Mouse (Mus musculus) kidney, adult 8-10 months (tissue): ENCODE data around the gene Isoc2b.
"Not testable (repeated sequence)": the region's sequence is repeated elsewhere in the genome, so short reads cannot be mapped to it uniquely, and the experiment has no call there.

Experiments used
- DNase-seq, 2 experiments: peaks; one replicate each; pipeline ENCODE4 v3.0.0; 2022

Gene Isoc2b

GRCm38 (mm10) chr7:4835631-4836327 lies 34.3 kb downstream of the Isoc2b start:
- peak in 1 of 2 experiments; percentile 45 for DNase-seq

- DNase-seq: no peak
Observed at GRCm38 (mm10) chr7:4830476-4830875, 39.6 kb downstream of the Isoc2b start.

DNA sequence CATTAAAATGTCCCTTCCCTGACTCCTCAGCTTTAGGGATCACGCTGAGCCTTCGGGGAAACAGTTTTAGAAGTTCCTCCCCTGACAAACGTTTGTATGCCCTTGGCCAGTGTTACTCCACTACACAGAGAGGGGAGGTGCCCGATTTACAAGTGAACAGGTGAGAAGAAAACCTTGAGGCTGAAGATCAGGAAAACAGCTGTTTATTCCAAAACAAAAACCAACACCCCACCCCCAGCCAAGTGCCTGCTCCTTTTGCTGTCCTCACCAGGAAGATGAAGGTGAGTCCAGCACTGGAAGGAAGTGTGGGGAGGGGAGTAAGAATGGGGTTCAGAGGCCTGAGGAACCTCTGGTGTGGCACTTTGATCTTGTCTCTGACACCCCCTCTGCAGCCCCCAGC lies 44.7 kb downstream of the Isoc2b start:
- no peak for DNase-seq

GRCm38 (mm10) chr7:4822162-4822907 lies 47.7 kb downstream of the Isoc2b start:
- DNase-seq: peak; percentile 26 to 35

DNA sequence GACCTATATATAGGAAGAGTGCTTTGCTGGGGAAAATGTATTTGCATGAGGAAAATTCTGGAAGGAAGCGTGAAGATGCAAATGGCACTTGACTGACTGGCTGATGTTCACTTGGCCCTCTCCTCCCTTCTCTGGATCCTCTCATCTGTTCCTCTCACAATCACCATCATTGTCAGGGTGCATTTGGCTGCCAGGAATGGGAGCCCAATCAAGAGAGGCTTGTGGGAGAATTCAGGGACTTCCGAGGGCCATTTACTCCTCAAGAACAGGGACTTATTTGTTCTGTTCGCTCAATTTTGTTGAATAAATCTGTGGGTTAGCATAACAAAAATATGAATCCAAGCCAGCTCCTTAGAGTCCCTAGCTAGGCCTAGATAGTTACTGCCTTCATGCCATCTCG lies 48.4 kb downstream of the Isoc2b start:
- no peak for DNase-seq

DNA sequence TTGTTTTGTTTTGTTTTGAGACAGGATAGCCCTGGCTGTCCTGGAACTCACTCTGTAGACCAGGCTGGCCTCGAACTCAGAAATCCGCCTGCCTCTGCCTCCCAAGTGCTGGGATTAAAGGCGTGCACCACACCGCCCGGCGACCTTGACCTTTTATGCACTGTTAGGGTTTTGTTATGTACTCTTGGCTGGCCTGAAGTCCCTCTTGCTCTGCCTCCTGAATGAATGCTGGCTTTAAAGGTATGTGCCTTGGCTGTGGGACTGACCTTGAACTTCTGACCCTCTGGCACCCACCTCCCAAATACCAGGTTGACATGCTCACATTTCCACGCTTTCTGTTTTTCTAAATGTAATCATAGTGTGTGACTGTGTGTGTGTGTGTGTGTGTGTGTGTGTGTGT lies 49.1 kb downstream of the Isoc2b start:
- DNase-seq: not testable (repeated sequence)

DNA sequence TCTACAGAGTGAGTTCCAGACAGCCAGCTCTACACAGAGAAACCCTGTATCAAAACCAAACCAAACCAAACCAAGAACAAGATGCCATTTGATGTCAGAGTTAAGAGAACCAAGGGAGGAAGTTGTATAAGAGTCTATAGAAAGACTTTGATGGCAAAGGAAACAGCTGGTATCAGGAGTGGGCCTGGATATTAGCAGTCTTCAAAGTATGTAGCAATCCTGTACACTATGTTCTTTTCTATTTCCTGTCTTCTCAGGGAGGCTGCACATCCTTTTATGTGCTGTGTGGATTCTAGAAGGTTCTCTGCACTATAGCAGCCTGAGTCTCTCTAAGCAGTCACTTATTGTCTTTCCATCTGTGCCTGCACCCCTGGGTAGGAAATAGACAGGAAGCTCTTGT lies 53.5 kb downstream of the Isoc2b start:
- no peak for DNase-seq

- DNase-seq: peak in 1 of 2 experiments; percentile 8
Observed at GRCm38 (mm10) chr7:4813105-4813791, 56.8 kb downstream of the Isoc2b start.

DNA sequence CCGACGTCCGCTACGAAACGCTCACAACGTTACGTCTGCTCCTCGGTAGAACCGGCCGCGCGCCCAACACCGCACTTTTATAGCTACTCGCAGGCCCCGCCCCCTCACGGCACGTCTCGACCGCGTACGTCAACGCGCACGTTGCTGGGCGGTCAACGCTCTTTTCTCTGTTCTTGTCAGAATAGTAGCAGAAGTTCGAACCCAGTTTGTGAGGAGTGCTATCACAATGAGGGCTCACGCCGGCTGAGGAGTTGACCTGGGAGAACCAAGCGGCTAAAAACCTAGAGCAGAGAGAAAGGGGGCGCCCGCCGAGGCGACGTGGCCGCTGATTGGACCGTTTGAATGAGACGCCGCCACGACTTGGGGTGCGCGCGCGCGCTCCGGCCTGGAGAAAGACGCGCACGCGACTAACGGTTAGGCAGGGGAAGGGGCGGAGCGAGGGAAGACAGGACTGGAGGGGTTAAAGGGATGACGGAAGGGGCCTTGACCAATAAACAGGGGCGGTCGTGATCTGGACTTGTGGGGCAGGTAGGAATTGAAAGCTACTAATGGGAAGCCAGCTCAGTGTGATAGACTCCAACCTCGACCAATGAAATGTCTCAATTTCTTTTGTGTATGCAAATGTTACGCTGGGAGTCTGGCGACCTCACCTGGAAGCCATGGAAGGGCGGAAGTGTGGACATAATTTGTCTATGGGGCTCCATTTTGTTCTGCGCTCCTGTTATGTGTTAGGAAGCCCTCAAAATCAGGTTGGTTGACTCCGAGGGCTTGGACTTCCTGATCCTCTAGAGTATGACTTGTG lies 57.6 kb downstream of the Isoc2b start, which contains the start of gene Ube2s:
Gene Ube2s (minus strand): TSS at position 288 of the 802 bp plus-strand sequence.
- DNase-seq: peak; percentile 98 to 100

- DNase-seq: no peak
Observed at GRCm38 (mm10) chr7:4811842-4812302, 58.2 kb downstream of the Isoc2b start.

GRCm38 (mm10) chr7:4811131-4811530 lies 58.9 kb downstream of the Isoc2b start:
- not testable (repeated sequence) for DNase-seq

- peak in 1 of 2 experiments; percentile 47 for DNase-seq
Observed at GRCm38 (mm10) chr7:4806716-4807115, 63.3 kb downstream of the Isoc2b start.

DNA sequence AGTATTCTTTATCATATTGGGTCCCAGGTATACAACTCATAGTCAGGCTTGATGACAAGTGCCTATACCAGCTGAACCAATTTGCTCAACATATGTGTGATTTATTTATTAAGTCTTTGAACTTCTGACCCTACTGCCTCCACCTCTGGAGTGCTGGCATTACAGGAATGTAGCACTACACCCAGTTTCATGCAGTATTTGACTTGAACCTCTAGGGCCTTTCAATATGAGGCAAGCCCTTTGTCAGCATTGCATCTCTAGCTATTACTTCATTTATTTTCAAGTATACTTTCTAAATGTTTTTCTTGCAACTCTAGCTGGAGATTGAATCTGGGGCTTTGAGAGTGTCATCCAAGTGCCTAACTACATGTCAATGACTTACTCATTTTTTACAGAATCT lies 67.8 kb downstream of the Isoc2b start:
- DNase-seq: no peak

- DNase-seq: peak in 1 of 2 experiments; percentile 35
Observed at GRCm38 (mm10) chr7:4795767-4796433, 74.2 kb downstream of the Isoc2b start.
